Mouse (Mus musculus): ENCODE measurements around the gene Brinp3.

Gene Brinp3

DNA sequence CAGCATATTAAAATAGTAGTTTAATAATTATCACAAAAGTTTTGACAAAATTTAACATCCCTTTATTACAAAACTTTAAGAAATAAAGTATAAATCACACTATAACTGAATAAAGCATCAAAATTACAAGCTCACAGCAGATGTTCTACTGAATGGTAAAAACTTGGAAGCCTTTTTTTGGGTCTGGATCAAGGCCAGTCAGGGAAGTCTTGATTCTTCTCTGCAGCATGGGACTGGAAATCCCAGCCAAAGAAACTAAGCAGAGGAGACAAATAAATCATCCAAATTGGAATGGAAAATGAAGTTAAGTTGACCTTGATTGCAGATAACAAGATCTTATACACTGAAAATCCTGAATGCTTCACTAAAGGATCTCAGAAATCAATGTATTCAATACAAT, 298.3 kb downstream of the Brinp3 start:
- DNase-seq (ENCODE audit: low spot score), result peak; percentile 22

DNA sequence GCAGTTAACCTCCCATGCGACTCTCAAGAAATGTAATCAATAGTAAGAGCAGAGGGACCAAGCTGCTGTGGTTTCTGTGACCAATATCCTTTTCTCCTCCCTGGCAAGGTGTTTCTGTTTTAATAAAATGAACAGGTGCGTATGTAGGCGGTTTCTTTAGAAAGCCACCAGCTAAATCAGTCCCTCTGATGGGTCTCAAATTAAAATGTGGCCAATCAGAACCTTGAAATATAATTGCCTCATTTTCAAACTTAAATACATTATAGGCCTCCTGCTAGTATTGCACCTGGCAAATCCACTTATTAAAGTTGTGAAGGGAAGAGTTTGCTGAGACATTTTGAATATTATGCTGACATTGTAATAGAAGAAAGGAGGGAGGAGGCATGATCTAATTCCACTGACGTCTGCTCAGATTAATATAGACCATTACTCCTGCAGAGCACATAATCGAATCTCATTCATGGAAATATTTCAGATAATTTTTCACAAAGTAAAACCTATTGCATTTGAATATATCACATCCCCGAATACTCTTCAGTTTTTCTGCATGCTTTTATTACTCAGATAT, 305.5 kb downstream of the Brinp3 start:
- no peak for DNase-seq (ENCODE audit: low spot score)

DNA sequence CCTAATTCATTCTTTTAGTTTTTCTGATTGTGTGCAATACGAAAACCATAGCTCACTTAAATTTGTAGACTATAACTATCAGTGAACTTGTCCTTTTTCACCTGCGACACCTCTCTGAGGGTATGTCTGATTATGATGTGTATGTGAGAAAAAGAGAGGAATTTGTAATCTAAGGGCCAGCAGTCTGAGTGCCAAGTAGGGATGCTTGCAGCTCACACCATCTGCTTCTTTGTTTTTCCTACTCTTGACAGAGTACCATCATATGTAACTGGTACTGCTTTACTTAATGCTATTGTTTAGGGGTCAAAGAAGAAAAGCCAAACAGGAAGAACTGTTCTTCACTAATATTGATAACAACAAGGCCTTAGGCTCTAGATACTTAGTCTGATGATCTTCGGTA, 307.3 kb downstream of the Brinp3 start:
- DNase-seq (ENCODE audit: low spot score), result no peak

DNA sequence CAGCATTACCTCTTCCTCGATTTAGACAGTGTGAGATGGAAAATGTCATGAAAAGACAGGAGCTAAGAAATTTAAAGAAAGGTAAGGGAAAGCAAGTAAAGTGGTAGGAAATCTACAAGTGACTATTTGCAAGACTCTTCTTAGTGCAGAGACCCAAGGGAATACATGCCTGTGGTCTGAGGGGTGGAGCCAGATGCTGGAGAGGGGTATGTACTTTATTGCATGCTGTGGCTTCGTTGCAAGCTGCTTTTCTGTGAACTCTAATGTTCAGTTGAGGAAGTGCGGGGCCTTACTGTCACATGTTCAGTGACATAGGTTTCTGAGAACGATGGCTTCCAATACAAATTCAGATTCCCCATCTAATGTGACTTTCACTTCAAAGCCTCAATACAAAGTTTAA, 313.2 kb downstream of the Brinp3 start:
- no peak for DNase-seq (ENCODE audit: low spot score)

- DNase-seq (ENCODE audit: low spot score), result no peak
These were observed 339.3 kb downstream of the Brinp3 start for GRCm38 (mm10) chr1:146833888-146834287.

DNA sequence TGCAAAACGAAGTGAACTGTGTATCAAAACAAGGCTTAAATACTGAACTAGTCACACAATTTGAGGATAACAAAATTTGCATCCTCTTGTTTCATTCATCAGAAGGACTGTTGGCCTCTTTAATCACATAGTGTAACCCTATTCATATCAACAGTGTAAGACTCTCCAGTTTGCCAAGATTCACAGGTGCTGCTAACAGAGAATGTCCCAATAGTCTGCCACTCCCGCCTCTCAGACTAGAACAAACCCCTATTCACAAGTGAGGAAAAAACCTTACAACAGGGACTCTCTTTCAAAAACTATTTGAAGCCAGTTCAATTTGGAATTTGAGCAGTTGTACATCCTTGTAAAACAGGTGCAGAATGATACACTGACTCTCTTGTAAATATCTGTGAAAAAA, 349.5 kb downstream of the Brinp3 start:
- DNase-seq (ENCODE audit: low spot score), result no peak

- no peak for DNase-seq (ENCODE audit: low spot score)
These were observed 354.3 kb downstream of the Brinp3 start for GRCm38 (mm10) chr1:146848892-146849291.

DNA sequence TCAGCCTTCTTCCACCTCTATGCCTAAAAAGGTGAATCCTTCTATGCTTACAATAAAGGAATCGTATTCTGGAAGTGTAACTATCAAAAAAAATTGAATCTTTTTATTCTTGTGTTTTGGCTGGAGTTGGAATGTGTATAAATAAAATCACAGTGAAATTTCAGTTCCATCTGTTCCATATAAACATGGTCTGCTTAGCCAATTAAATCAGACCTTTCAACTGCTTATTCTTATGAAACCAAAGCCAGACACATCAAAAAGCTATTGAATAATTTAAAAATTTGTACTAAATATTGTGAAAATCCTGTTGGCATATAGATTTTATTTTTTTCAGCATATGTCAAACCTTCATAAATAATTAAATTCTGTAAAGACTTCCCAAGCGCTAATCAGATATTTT, 355.6 kb downstream of the Brinp3 start:
- no peak for DNase-seq (ENCODE audit: low spot score)

DNA sequence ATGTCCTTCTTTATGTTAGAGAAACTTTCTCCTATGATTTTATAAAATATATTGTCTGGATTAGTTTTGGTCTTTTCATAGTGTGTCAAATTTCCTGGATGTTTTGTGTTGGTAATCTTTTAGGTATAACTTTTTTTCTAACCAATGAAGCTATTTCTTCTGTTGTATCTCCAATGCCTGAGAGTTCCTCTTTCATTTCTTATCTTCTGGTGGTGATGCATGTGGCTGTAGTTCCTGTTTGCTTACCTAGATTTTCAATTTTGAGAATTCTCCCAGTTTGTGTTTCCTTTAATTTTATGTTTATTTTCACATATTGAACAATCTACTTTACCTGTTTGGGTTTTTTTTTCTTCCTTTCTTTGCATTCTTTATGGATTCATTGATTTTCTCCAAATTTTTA, 404.1 kb downstream of the Brinp3 start:
- no peak for DNase-seq (ENCODE audit: low spot score)

- no peak for DNase-seq (ENCODE audit: low spot score)
These were observed 407.1 kb downstream of the Brinp3 start for GRCm38 (mm10) chr1:146901691-146902090.

GRCm38 (mm10) chr1:146939463-146940389, 445.2 kb downstream of the Brinp3 start:
- no peak for DNase-seq (ENCODE audit: low spot score)
